Comparison of ENCODE assay signal across 9 mouse cellular contexts in the genomic region with DNA sequence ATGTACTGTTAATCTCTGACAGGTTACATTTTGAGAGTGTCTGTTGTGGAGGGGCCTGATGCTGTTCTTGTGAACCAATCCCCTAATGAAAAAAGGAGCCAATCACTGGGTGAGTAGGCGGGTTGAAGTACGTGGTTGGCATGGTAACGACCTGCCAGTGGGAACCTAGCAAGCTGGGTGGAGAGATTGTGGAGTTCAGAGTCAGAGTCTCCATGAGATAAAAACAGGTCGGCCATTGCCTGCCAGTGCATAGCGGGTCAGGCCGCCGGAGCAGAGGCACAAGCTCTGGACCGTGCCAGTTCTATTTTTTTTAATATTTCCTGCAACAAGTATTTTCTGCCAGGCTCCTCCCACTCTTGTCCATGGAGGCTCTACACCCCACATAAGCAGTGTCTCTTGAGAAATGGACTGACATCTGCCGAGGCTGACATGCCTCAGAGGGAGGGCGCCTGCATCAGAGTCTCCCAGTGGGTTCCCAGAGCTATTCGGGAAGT. TPM values are rescaled to one million over a fixed set of nuclear protein-coding genes. Genes with fewer than 3 reads are reported as not detected.
DNase-seq lines count a peak whose midpoint lies in the region; ATAC-seq and TF ChIP-seq lines count a peak whose summit lies in the region.
"Had no signal": no experiment of that assay in that cellular context is flagged by ENCODE, and none has a peak within 500 bp of the region (broad histone marks: within the 10 kb centered on the region; RNA-seq: fewer than 3 reads in every experiment).

No protein-coding gene starts in this region.

- H3K36me3 ChIP-seq in lung, embryonic 14.5 days (ENCODE audit: insufficient read depth) = 0 out of 2 replicates have a peak, but pooled peaks cover 6% of the 10 kb centered on the region
- H3K36me3 ChIP-seq in hindbrain, embryonic 15.5 days = peaks cover 22% of the 10 kb centered on the region
- peaks cover 21% of the 10 kb centered on the region; the same call in 1 of the 2 replicates for H3K36me3 ChIP-seq in midbrain, embryonic 15.5 days (replicated peaks)
- H3K36me3 ChIP-seq in kidney, adult 2 months (ENCODE audit: control insufficient read depth, insufficient read depth, low read length) = peaks cover 3% of the 10 kb centered on the region; the same call in 1 of the 2 replicates

- H3K27me3 ChIP-seq in lung, embryonic 14.5 days (ENCODE audit: insufficient read depth, low read length) = no peaks in the 10 kb centered on the region
- H3K27me3 ChIP-seq in hindbrain, embryonic 15.5 days = no peaks in the 10 kb centered on the region
- H3K27me3 ChIP-seq in midbrain, embryonic 15.5 days (replicated peaks) = no peaks in the 10 kb centered on the region
- no peaks in the 10 kb centered on the region for H3K27me3 ChIP-seq in kidney, adult 2 months (replicated peaks; ENCODE audit: control insufficient read depth, insufficient read depth, low read length)

- no peak overlapping the region for H3K27ac ChIP-seq in lung, embryonic 14.5 days (ENCODE audit: low read depth)
- no peak overlapping the region for H3K27ac ChIP-seq in hindbrain, embryonic 15.5 days (replicated peaks)
- no peak overlapping the region for H3K27ac ChIP-seq in midbrain, embryonic 15.5 days
- H3K27ac ChIP-seq in kidney, adult 2 months (ENCODE audit: insufficient read depth, low read depth, low read length) = no peak overlapping the region

- no peaks in the 10 kb centered on the region for H3K4me1 ChIP-seq in lung, embryonic 14.5 days (ENCODE audit: insufficient read depth)
- peaks cover 4% of the 10 kb centered on the region; the same call in 1 of the 2 replicates for H3K4me1 ChIP-seq in hindbrain, embryonic 15.5 days (replicated peaks)
- H3K4me1 ChIP-seq in midbrain, embryonic 15.5 days = peaks cover 7% of the 10 kb centered on the region
- H3K4me1 ChIP-seq in kidney, adult 2 months (ENCODE audit: control insufficient read depth, insufficient read depth, low read length) = no peaks in the 10 kb centered on the region

- no peak for TF ChIP-seq CTCF in lung, embryonic 14.5 days (IDR thresholded peaks at IDR 0.05; ENCODE audit: low read depth)
- TF ChIP-seq CTCF in kidney, adult 2 months (conservative IDR thresholded peaks at IDR 0.05; ENCODE audit: insufficient read depth, insufficient read length, low read depth, low read length) = no peak

- ATAC-seq in lung, embryonic 14.5 days (ENCODE audit: insufficient read depth) = peak; percentile 58
- ATAC-seq in hindbrain, embryonic 15.5 days (ENCODE audit: low FRiP score, low read depth) = peak; percentile 50
- ATAC-seq in midbrain, embryonic 15.5 days (replicated peaks) = peak; percentile 71; the same call in 1 of the 2 replicates

- no peak overlapping the region for H3K4me3 ChIP-seq in lung, embryonic 14.5 days (ENCODE audit: low read depth, low read length)
- no peak overlapping the region for H3K4me3 ChIP-seq in hindbrain, embryonic 15.5 days
- no peak overlapping the region for H3K4me3 ChIP-seq in midbrain, embryonic 15.5 days
- H3K4me3 ChIP-seq in kidney, adult 2 months (ENCODE audit: insufficient read depth, low read depth, low read length) = no peak overlapping the region

- 40% methylated on average over 11 of the region's 11 CpGs for WGBS in lung, embryonic 14.5 days
- 61% methylated on average over 11 of the region's 11 CpGs for WGBS in hindbrain, embryonic 15.5 days
- 67% methylated on average over 11 of the region's 11 CpGs for WGBS in midbrain, embryonic 15.5 days
- 74% methylated on average over 11 of the region's 11 CpGs for WGBS in kidney, adult 2 months

- 0 out of 2 replicates have a peak overlapping the region, but pooled peaks have one; percentile 12 for H3K4me2 ChIP-seq in lung, embryonic 14.5 days
- no peak overlapping the region for H3K4me2 ChIP-seq in hindbrain, embryonic 15.5 days
- no peak overlapping the region for H3K4me2 ChIP-seq in midbrain, embryonic 15.5 days

- no peak overlapping the region for H3K9ac ChIP-seq in lung, embryonic 14.5 days
- H3K9ac ChIP-seq in hindbrain, embryonic 15.5 days = no peak overlapping the region
- H3K9ac ChIP-seq in midbrain, embryonic 15.5 days = no peak overlapping the region

- DNase-seq in lung, embryonic 14.5 days = peak; percentile 42
- DNase-seq in lung, postnatal 14 days = no peak
- peak; percentile 14 for DNase-seq in brain, embryonic 18.5 days (ENCODE audit: low read depth, low spot score)
- no peak for DNase-seq in layer of hippocampus, postnatal 36 days
- no peak for DNase-seq in yolk sac, embryonic 10.5 days (ENCODE audit: low spot score)
- no peak for DNase-seq in kidney, adult 2 months
- DNase-seq: cerebellum, adult 9-11 months had no signal

- TF ChIP-seq POLR2A in kidney, adult 2 months (IDR thresholded peaks at IDR 0.05; ENCODE audit: low read depth, low read length) = no peak

- no peaks in the 10 kb centered on the region for H3K9me3 ChIP-seq in lung, embryonic 14.5 days (ENCODE audit: low read depth, low read length)
- H3K9me3 ChIP-seq in hindbrain, embryonic 15.5 days = no peaks in the 10 kb centered on the region
- H3K9me3 ChIP-seq in midbrain, embryonic 15.5 days = no peaks in the 10 kb centered on the region

RNA-seq across cellular contexts. Expression of gene Rheb, which starts 27.4 kb away (rescaled TPM):
- 196 and 198 TPM in 2 replicates for polyA plus RNA-seq in lung, embryonic 14.5 days (2014; fragmentation: Nextera tagmentation; extraction: Ambion mirVana)
- 230 and 236 TPM in 2 replicates for polyA plus RNA-seq in hindbrain, embryonic 15.5 days (2015; fragmentation: Nextera tagmentation; extraction: Ambion mirVana)
- polyA plus RNA-seq in midbrain, embryonic 15.5 days (2015; fragmentation: Nextera tagmentation; extraction: Ambion mirVana) = 209 and 228 TPM in 2 replicates
- total RNA-seq in layer of hippocampus, postnatal 36 days (2021) = 100 to 1,000 TPM; 111 to 120 TPM
- polyA plus RNA-seq in kidney, adult 2 months (2012; rRNA removed) = 26.2 and 31.5 TPM in 2 replicates

Comparison
In these comparisons a context has a peak if more than half of its experiments do, and no peak if none do; other contexts are left out.
1. DNase-seq: peak in lung, embryonic 14.5 days (single experiment) and brain, embryonic 18.5 days (single experiment); none in lung, postnatal 14 days (single experiment), layer of hippocampus, postnatal 36 days (0 of 2), yolk sac, embryonic 10.5 days (single experiment) and kidney, adult 2 months (single experiment).
2. Peak in every context shown above with its lines, with median percentiles within 50 percentile points of each other: ATAC-seq.